Mouse (Mus musculus) hindbrain, embryonic 12.5 days (tissue): Measurements from ENCODE around the gene Vmp1. TPM values are rescaled to one million over a fixed set of nuclear protein-coding genes. Genes with fewer than 3 reads are reported as not detected.

Experiments
- ATAC-seq: fragments of 200-750 bp; cut with Nextera tagmentation; 2 replicates; pipeline ENCODE4 v1.8.0; 2017; ENCODE audit warnings: moderate TSS enrichment; ENCODE audit not compliant: low FRiP score
- H3K27ac ChIP-seq: fragments of 300-500 bp; sonication (generic); 2 replicates; pipeline ENCODE4 v1.5.1; 2016; ENCODE audit warnings: mild to moderate bottlenecking
- H3K27me3 ChIP-seq: fragments of 300-500 bp; sonication (generic); 2 replicates; pipeline ENCODE4 v1.6.1; 2016; ENCODE audit warnings: mild to moderate bottlenecking
- H3K36me3 ChIP-seq: fragments of 300-500 bp; sonication (generic); 2 replicates; pipeline ENCODE4 v1.6.1; 2016; ENCODE audit warnings: mild to moderate bottlenecking
- H3K4me1 ChIP-seq: fragments of 300-500 bp; sonication (generic); 2 replicates; pipeline ENCODE4 v1.6.1; 2016
- H3K4me2 ChIP-seq: fragments of 300-500 bp; sonication (generic); replicated peaks from 2 replicates; pipeline ENCODE4 v1.6.1; 2016; ENCODE audit warnings: mild to moderate bottlenecking
- H3K4me3 ChIP-seq: fragments of 300-500 bp; sonication (generic); 2 replicates; pipeline ENCODE4 v1.5.1; 2016; ENCODE audit warnings: mild to moderate bottlenecking
- H3K9ac ChIP-seq: fragments of 300-500 bp; sonication (generic); 2 replicates; pipeline ENCODE4 v1.6.1; 2016; ENCODE audit warnings: mild to moderate bottlenecking, moderate library complexity
- H3K9me3 ChIP-seq: fragments of 300-500 bp; sonication (generic); replicated peaks from 2 replicates; pipeline ENCODE4 v1.6.1; 2016; ENCODE audit warnings: mild to moderate bottlenecking
- WGBS: fragments of 180-500 bp; shearing (Covaris S2); methylation state at CpG from one replicate; pipeline ENCODE4 v1.1.7; 2016; 5-methylcytosine and 5-hydroxymethylcytosine counted together
- polyA plus RNA-seq: library from polyadenylated mRNA; unstranded; fragments of >200 nt; fragmentation: Nextera tagmentation; extraction: Ambion mirVana; gene quantifications from 2 replicates; pipeline ENCODE4 v1.2.1, GENCODE M21; 2016

Vmp1 gene
- polyA plus RNA-seq, 1 experiment from 2014 or later, result 90.0 TPM

- H3K9ac ChIP-seq, result no peak overlapping the region
- H3K27me3 ChIP-seq, result no peaks in the 10 kb centered on the region
- no peak overlapping the region for H3K4me3 ChIP-seq
- no peak overlapping the region for H3K4me2 ChIP-seq
- 84% methylated on average over 6 of the region's 6 CpGs for WGBS
- peaks cover 7% of the 10 kb centered on the region; the same call in 1 of the 2 replicates for H3K4me1 ChIP-seq
- no peak overlapping the region for H3K27ac ChIP-seq
- no peaks in the 10 kb centered on the region for H3K36me3 ChIP-seq
- no peak for ATAC-seq
- no peaks in the 10 kb centered on the region for H3K9me3 ChIP-seq
Measured at GRCm38 (mm10) chr11:86594188-86594876, 89.3 kb downstream of the Vmp1 start.

- no peaks in the 10 kb centered on the region for H3K9me3 ChIP-seq
- H3K4me3 ChIP-seq, result no peak overlapping the region
- H3K4me1 ChIP-seq, result peaks cover 7% of the 10 kb centered on the region; the same call in 1 of the 2 replicates
- no peak overlapping the region for H3K9ac ChIP-seq
- H3K27ac ChIP-seq, result no peak overlapping the region
- no peaks in the 10 kb centered on the region for H3K27me3 ChIP-seq
- ATAC-seq, result no peak
- H3K4me2 ChIP-seq, result no peak overlapping the region
- WGBS, result 89% methylated on average over 5 of the region's 5 CpGs
- H3K36me3 ChIP-seq, result no peaks in the 10 kb centered on the region
Measured at GRCm38 (mm10) chr11:86593443-86593842, 90.2 kb downstream of the Vmp1 start.

- WGBS, result 30% methylated on average over 3 of the region's 3 CpGs
Measured at GRCm38 (mm10) chr11:86592993-86593392, 90.6 kb downstream of the Vmp1 start.

GRCm38 (mm10) chr11:86591931-86592616, 91.6 kb downstream of the Vmp1 start:
- WGBS, result 92% methylated on average over 2 of the region's 2 CpGs
- peaks cover 17% of the 10 kb centered on the region for H3K4me1 ChIP-seq
- no peak overlapping the region for H3K27ac ChIP-seq
- H3K9ac ChIP-seq, result no peak overlapping the region
- H3K4me2 ChIP-seq, result no peak overlapping the region
- ATAC-seq, result no peak
- no peaks in the 10 kb centered on the region for H3K27me3 ChIP-seq
- H3K4me3 ChIP-seq, result no peak overlapping the region
- no peaks in the 10 kb centered on the region for H3K36me3 ChIP-seq
- no peaks in the 10 kb centered on the region for H3K9me3 ChIP-seq

More at GRCm38 (mm10) chr11:86592993-86593392, 90.6 kb downstream of the Vmp1 start:
- H3K27ac ChIP-seq, result no peak overlapping the region
- no peaks in the 10 kb centered on the region for H3K36me3 ChIP-seq
- ATAC-seq, result no peak
- H3K4me3 ChIP-seq, result no peak overlapping the region
- H3K9ac ChIP-seq, result no peak overlapping the region
- no peaks in the 10 kb centered on the region for H3K9me3 ChIP-seq
- peaks cover 7% of the 10 kb centered on the region; the same call in 1 of the 2 replicates for H3K4me1 ChIP-seq
- H3K27me3 ChIP-seq, result no peaks in the 10 kb centered on the region
- H3K4me2 ChIP-seq, result no peak overlapping the region

- Histone ChIP-seq H3K4me2 (no peak overlapping the region), H3K4me1 (peaks cover 21% of the 10 kb centered on the region), H3K36me3 (no peaks in the 10 kb centered on the region), H3K4me3 (no peak overlapping the region), H3K27me3 (no peaks in the 10 kb centered on the region), H3K9ac (no peak overlapping the region), H3K9me3 (no peaks in the 10 kb centered on the region), H3K27ac (no peak overlapping the region)
- 89% methylated on average over 4 of the region's 4 CpGs for WGBS
- no peak for ATAC-seq
Measured at GRCm38 (mm10) chr11:86591301-86591845, 92.3 kb downstream of the Vmp1 start.

GRCm38 (mm10) chr11:86590579-86590978, 93.1 kb downstream of the Vmp1 start:
- WGBS, result 92% methylated on average over 10 of the region's 10 CpGs

GRCm38 (mm10) chr11:86590066-86590465, 93.6 kb downstream of the Vmp1 start:
- no peaks in the 10 kb centered on the region for H3K9me3 ChIP-seq
- H3K9ac ChIP-seq, result no peak overlapping the region
- H3K4me1 ChIP-seq, result peaks cover 21% of the 10 kb centered on the region
- H3K4me3 ChIP-seq, result no peak overlapping the region
- 91% methylated on average over 4 of the region's 4 CpGs for WGBS
- no peak overlapping the region for H3K27ac ChIP-seq
- H3K27me3 ChIP-seq, result no peaks in the 10 kb centered on the region
- H3K4me2 ChIP-seq, result no peak overlapping the region
- no peaks in the 10 kb centered on the region for H3K36me3 ChIP-seq
- ATAC-seq, result no peak

More at GRCm38 (mm10) chr11:86590579-86590978, 93.1 kb downstream of the Vmp1 start:
- no peaks in the 10 kb centered on the region for H3K9me3 ChIP-seq
- no peaks in the 10 kb centered on the region for H3K27me3 ChIP-seq
- no peak overlapping the region for H3K4me2 ChIP-seq
- peaks cover 21% of the 10 kb centered on the region for H3K4me1 ChIP-seq
- ATAC-seq, result no peak
- no peaks in the 10 kb centered on the region for H3K36me3 ChIP-seq
- no peak overlapping the region for H3K9ac ChIP-seq
- H3K4me3 ChIP-seq, result no peak overlapping the region
- H3K27ac ChIP-seq, result no peak overlapping the region

GRCm38 (mm10) chr11:86588583-86589298, 94.9 kb downstream of the Vmp1 start:
- H3K4me1 ChIP-seq, result peaks cover 18% of the 10 kb centered on the region
- no peak overlapping the region for H3K27ac ChIP-seq
- no peak overlapping the region for H3K4me2 ChIP-seq
- H3K9me3 ChIP-seq, result no peaks in the 10 kb centered on the region
- H3K4me3 ChIP-seq, result no peak overlapping the region
- no peak for ATAC-seq
- no peaks in the 10 kb centered on the region for H3K27me3 ChIP-seq
- WGBS, result 96% methylated on average over 4 of the region's 4 CpGs
- no peaks in the 10 kb centered on the region for H3K36me3 ChIP-seq
- no peak overlapping the region for H3K9ac ChIP-seq

GRCm38 (mm10) chr11:86587830-86588229, 95.8 kb downstream of the Vmp1 start:
- Histone ChIP-seq H3K4me3 (no peak overlapping the region), H3K4me1 (peaks cover 14% of the 10 kb centered on the region), H3K4me2 (no peak overlapping the region), H3K9ac (no peak overlapping the region), H3K27ac (no peak overlapping the region), H3K9me3 (no peaks in the 10 kb centered on the region), H3K27me3 (no peaks in the 10 kb centered on the region), H3K36me3 (no peaks in the 10 kb centered on the region)
- no peak for ATAC-seq
- WGBS, result 40% methylated on average over 7 of the region's 7 CpGs

GRCm38 (mm10) chr11:86586868-86587792, 96.5 kb downstream of the Vmp1 start:
- H3K4me3 ChIP-seq, result peak overlapping the region; percentile 10; the same call in 1 of the 2 replicates
- no peak for ATAC-seq

GRCm38 (mm10) chr11:86586177-86586867, 97.3 kb downstream of the Vmp1 start:
- no peak overlapping the region for H3K27ac ChIP-seq
- H3K9ac ChIP-seq, result 0 out of 2 replicates have a peak overlapping the region, but pooled peaks have one; percentile 13
- H3K4me1 ChIP-seq, result peaks cover 14% of the 10 kb centered on the region
- no peaks in the 10 kb centered on the region for H3K27me3 ChIP-seq
- H3K36me3 ChIP-seq, result 0 out of 2 replicates have a peak, but pooled peaks cover 5% of the 10 kb centered on the region
- peak overlapping the region; percentile 44 for H3K4me2 ChIP-seq
- 0 out of 2 replicates have a peak overlapping the region, but pooled peaks have one; percentile 14 for H3K4me3 ChIP-seq
- 27% methylated on average over 12 of the region's 12 CpGs for WGBS
- no peaks in the 10 kb centered on the region for H3K9me3 ChIP-seq
- ATAC-seq, result no peak

More at GRCm38 (mm10) chr11:86586868-86587792, 96.5 kb downstream of the Vmp1 start:
- Histone ChIP-seq H3K4me2 (peak overlapping the region; percentile 44), H3K9ac (peak overlapping the region; percentile 13; the same call in 1 of the 2 replicates), H3K9me3 (no peaks in the 10 kb centered on the region), H3K27ac (no peak overlapping the region), H3K4me1 (peaks cover 14% of the 10 kb centered on the region), H3K27me3 (no peaks in the 10 kb centered on the region), H3K36me3 (0 out of 2 replicates have a peak, but pooled peaks cover 2% of the 10 kb centered on the region)
- 11% methylated on average over 15 of the region's 15 CpGs for WGBS
